Mouse (Mus musculus) erythroblast, embryonic 14.5 days (primary cell): ENCODE measurements around the gene Cped1. TPM values are rescaled to one million over a fixed set of nuclear protein-coding genes. Genes with fewer than 3 reads are reported as not detected.
"Not testable (repeated sequence)": the region's sequence is repeated elsewhere in the genome, so short reads cannot be mapped to it uniquely, and the experiment has no call there.

Source experiments
- H3K27me3 ChIP-seq: 2 replicates; pipeline ENCODE4 v1.6.1; 2012; ENCODE audit warnings: inconsistent platforms; ENCODE audit not compliant: control insufficient read depth
- H3K36me3 ChIP-seq: 2 replicates; pipeline ENCODE4 v1.6.1; 2012; ENCODE audit warnings: mild to moderate bottlenecking, inconsistent platforms; ENCODE audit not compliant: control insufficient read depth
- H3K4me1 ChIP-seq: 2 replicates; pipeline ENCODE4 v1.6.1; 2012; ENCODE audit warnings: inconsistent platforms; ENCODE audit not compliant: control insufficient read depth
- H3K4me3 ChIP-seq: replicated peaks from 2 replicates; pipeline ENCODE3; 2012; ENCODE audit warnings: moderate library complexity, mild to moderate bottlenecking, inconsistent platforms
- H3K9me3 ChIP-seq: 2 replicates; pipeline ENCODE4 v1.6.1; 2012; ENCODE audit warnings: low read length, inconsistent platforms, mixed read lengths; ENCODE audit not compliant: control insufficient read depth
- GATA1 ChIP-seq: IDR thresholded peaks from 2 replicates; pipeline ENCODE4 v1.6.1; 2012; ENCODE audit warnings: low read length, inconsistent platforms, mixed read lengths
- TAL1 ChIP-seq: IDR thresholded peaks from 3 replicates; pipeline ENCODE4 v1.6.1; 2012; ENCODE audit warnings: low read length, inconsistent platforms, mixed read lengths
- polyA plus RNA-seq: library from polyadenylated mRNA; stranded (reverse); fragments of >175 nt; gene quantifications from 2 replicates; pipeline ENCODE4 v1.2.3, GENCODE M21; 2012

Cped1 gene
- polyA plus RNA-seq, 1 experiment, result 0.02 TPM

- H3K4me3 ChIP-seq, result no peak overlapping the region
- no peaks in the 10 kb centered on the region; the same call in 1 of the 2 replicates for H3K36me3 ChIP-seq
- H3K4me1 ChIP-seq, result no peaks in the 10 kb centered on the region
- H3K9me3 ChIP-seq, result no peaks in the 10 kb centered on the region
- TF ChIP-seq GATA1, result no peak
- H3K27me3 ChIP-seq, result no peaks in the 10 kb centered on the region
Observed at GRCm38 (mm10) chr6:22235133-22235532, 249.4 kb downstream of the Cped1 start.

DNA sequence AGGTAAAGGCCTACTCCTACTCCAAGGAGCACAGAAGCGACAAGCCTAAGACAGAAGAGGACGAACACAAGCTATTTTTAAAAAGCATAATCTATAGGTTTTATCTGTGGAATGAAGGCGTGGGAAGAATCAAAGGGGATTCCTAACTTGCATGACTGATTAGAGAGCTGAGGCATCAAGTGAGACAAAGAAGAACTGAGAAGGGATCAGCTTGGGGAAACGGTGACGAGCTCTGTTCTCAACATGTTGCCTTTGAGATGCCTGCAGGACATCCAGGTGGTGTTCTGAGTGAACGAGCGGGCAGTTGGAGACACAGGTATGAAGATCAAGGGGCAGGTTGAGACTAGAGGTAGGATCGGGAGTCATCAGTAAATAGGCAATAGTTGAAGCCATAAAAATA lies 257.6 kb downstream of the Cped1 start:
- TF ChIP-seq TAL1 (no peak), GATA1 (no peak)
- no peaks in the 10 kb centered on the region for H3K4me1 ChIP-seq
- H3K36me3 ChIP-seq, result no peaks in the 10 kb centered on the region
- no peak overlapping the region for H3K4me3 ChIP-seq
- H3K9me3 ChIP-seq, result no peaks in the 10 kb centered on the region
- H3K27me3 ChIP-seq, result no peaks in the 10 kb centered on the region

- no peaks in the 10 kb centered on the region for H3K27me3 ChIP-seq
- H3K4me1 ChIP-seq, result no peaks in the 10 kb centered on the region
- no peaks in the 10 kb centered on the region for H3K9me3 ChIP-seq
- H3K36me3 ChIP-seq, result no peaks in the 10 kb centered on the region
- H3K4me3 ChIP-seq, result no peak overlapping the region
- TF ChIP-seq TAL1, result no peak
- TF ChIP-seq GATA1, result no peak
Observed at GRCm38 (mm10) chr6:22246696-22247095, 261.0 kb downstream of the Cped1 start.

DNA sequence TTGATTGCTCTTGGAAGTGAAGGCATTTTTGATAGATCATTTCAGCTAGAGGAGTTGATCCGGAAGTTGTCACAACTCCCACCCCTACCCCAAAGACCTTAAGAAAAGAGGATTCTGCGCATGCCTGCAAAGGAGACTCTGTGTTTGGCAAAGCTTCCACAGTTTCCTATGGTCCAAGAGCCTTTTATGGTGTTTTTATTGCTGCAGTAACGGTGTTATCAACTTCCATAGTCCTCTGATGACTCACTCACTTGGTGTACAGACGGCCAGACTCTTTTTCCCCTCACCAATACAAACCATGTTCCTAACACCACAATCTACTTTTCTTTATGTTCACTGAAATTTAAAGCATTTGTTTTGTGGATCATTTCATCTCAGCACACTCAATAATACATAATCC lies 273.1 kb downstream of the Cped1 start:
- TF ChIP-seq TAL1 (no peak), GATA1 (no peak)
- Histone ChIP-seq H3K36me3 (no peaks in the 10 kb centered on the region), H3K4me1 (no peaks in the 10 kb centered on the region), H3K27me3 (no peaks in the 10 kb centered on the region), H3K4me3 (no peak overlapping the region), H3K9me3 (no peaks in the 10 kb centered on the region)

DNA sequence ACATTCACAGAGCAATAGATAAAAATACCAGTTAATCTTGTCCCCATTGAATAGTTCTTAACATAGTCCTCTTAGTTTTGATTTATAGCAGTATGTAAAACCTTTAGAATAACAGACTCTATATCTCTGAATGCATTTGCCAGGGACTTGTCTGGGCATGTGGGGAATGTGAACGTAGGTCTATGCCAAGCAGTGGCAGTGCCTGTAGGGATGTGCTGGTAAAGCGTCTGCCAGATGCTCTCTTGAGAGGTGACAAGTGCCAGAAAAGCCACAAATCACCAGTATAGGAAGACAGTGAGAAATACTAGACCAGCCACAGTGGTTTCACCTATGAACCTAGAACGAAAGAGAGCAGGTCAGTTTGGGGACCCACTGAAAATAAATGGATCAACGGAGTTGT lies 276.8 kb downstream of the Cped1 start:
- Histone ChIP-seq H3K36me3 (no peaks in the 10 kb centered on the region), H3K27me3 (no peaks in the 10 kb centered on the region), H3K9me3 (no peaks in the 10 kb centered on the region), H3K4me1 (no peaks in the 10 kb centered on the region), H3K4me3 (no peak overlapping the region)
- TF ChIP-seq TAL1 (no peak), GATA1 (no peak)

DNA sequence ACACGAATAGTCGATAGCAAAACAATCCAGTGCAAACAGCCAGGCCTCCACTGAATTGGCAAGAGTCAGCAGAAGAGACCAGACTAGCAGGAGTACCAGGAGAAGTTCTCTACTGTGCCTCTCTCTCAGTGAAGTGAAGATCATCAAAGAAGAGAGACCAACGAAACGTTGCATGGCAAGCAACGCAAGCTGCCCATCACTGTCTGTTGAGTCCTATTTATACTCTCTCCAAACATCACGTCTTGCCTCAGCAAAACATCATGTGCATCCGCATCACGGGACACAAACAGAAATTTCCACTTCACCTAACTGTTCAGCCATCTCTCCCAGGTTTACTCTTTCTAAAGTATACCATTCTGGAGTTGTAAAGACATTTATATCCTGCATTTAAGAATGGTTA lies 278.4 kb downstream of the Cped1 start:
- H3K4me1 ChIP-seq, H3K36me3 ChIP-seq, H3K27me3 ChIP-seq, H3K9me3 ChIP-seq, H3K4me3 ChIP-seq: not testable (repeated sequence)

DNA sequence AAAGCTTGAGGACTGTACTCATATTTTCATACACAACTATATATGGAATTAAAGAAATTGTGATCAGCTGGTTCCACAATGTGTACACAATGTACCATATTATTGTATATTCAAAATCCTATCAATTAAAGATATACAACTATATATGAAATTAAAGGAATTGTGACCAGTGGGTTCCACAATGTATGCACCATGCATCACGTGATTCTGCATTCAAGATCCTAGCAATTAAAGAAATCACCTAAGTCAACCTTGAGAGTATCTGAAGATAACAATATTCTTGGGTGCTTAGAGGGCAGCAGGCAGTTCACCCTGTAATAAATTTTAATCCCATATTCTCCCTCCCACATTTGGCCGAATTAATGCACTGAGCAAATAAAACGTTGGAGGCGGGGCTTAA lies 280.3 kb downstream of the Cped1 start:
- no peaks in the 10 kb centered on the region for H3K4me1 ChIP-seq
- H3K27me3 ChIP-seq, result no peaks in the 10 kb centered on the region
- no peak overlapping the region for H3K4me3 ChIP-seq
- H3K36me3 ChIP-seq, result no peaks in the 10 kb centered on the region
- H3K9me3 ChIP-seq, result no peaks in the 10 kb centered on the region
- TF ChIP-seq TAL1 (no peak), GATA1 (no peak)

DNA sequence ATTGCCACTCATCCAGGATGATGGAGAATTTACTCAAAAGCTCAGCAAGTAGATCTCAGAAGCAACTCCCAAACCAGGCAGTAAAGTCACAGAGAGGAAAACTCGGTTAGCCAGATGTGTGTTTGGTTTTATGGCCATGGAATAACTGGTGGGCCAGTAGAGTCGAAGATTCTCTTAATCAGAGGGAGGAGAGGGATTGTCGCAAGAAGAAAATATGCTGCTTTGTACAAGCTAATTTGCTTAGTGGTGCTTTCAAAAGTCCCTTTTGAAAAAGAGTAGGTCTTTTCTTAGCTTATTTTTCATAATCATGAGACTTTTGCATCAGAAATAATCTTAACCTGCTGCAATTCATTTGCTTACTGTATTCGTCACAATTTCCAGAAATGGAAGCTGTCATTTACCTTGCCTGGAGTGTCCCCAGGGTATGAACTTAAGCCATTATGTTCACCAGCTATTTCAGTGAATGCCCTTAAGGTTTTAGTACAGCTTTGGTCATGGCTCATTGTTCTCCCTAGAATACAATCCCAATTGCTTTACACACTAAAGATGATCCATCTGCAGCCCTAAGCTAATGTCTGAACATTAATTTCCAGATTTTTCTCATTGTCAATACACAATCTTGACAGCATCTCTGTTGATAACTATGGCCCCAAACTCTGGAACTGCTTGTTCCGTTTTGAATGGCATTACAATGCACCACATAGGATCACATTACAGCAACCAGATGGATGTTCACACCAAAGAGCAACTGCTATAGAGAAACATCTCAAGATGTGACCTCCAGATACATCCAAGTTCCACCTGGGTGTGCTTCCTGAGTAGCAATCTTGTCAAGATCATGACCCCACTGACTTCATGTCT lies 282.3 kb downstream of the Cped1 start:
- no peak for TF ChIP-seq TAL1
- no peak for TF ChIP-seq GATA1
- no peaks in the 10 kb centered on the region for H3K27me3 ChIP-seq
- no peaks in the 10 kb centered on the region for H3K9me3 ChIP-seq
- no peak overlapping the region for H3K4me3 ChIP-seq
- H3K4me1 ChIP-seq, result no peaks in the 10 kb centered on the region
- no peaks in the 10 kb centered on the region for H3K36me3 ChIP-seq

DNA sequence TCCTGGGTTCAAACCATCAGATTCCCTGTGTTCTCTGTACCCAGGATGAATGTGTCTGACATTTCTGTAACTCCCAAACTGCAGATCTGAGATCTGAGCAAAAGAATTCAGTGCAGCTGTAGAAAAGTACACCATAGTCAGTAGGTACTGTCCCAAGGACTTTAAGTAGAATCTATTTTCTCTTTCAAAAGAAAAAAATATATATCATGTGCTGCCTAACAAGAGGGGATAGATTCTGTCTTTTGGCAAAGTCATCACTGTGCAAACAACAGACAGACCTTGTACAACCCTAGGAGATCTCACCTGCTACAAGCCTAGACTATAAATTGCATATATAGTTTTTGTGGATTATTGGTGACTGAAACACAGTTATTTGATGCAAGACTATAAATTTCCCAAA lies 283.0 kb downstream of the Cped1 start:
- Histone ChIP-seq H3K36me3 (no peaks in the 10 kb centered on the region), H3K27me3 (no peaks in the 10 kb centered on the region), H3K4me1 (no peaks in the 10 kb centered on the region), H3K4me3 (no peak overlapping the region), H3K9me3 (no peaks in the 10 kb centered on the region)
- TF ChIP-seq GATA1 (no peak), TAL1 (no peak)
